Mouse (Mus musculus) lung, postnatal 0 days (tissue): ENCODE data around the gene Ube2r2.

Source experiments
- CTCF ChIP-seq: IDR thresholded peaks from 2 replicates; pipeline ENCODE4 v1.5.1; 2016; ENCODE audit warnings: antibody characterized with exemption, mild to moderate bottlenecking
- EP300 ChIP-seq: IDR thresholded peaks from 2 replicates; pipeline ENCODE4 v1.6.1; 2016; ENCODE audit warnings: antibody characterized with exemption, mild to moderate bottlenecking, control low read depth

DNA sequence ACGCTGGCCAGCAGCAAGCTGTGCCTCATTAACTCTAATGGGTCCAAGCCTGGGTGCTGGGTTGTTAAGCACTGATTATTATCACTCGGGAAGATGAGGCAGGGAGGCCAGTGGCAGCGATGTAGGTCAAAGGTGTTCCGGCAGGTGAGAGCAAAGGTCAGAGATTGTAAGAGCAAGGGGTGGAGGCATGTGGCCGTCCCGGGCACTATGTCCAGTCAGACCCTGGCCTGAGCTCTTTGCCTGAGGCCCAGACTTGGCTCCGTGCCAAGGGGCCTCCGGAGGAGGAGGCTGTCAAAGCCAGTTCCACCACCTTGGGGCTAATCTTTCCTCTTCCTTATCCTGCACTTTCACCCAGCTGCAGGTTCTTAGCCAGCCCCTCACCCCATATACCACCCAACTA is 39.4 kb upstream of the Ube2r2 start:
- TF ChIP-seq EP300: no peak
- no peak for TF ChIP-seq CTCF
